ENCODE assay signal across 15 mouse cellular contexts in genomic region chr5:74794726-74795125, GRCm38 (mm10).
A peak's percentile ranks its signal among the peaks of the same experiment; 100 is the strongest.
DNase-seq lines count a peak whose midpoint lies in the region; ATAC-seq and TF ChIP-seq lines count a peak whose summit lies in the region.
"Had no signal": no experiment of that assay in that cellular context is flagged by ENCODE, and none has a peak within 500 bp of the region (broad histone marks: within the 10 kb centered on the region; RNA-seq: fewer than 3 reads in every experiment).

No protein-coding gene starts in this region.

- DNase-seq in adrenal gland, adult 18-20 months (ENCODE audit: low spot score in 2 of 2): peak; percentile 6 to 29
- no peak for DNase-seq in adrenal gland, postnatal 4 days (ENCODE audit: low spot score in 2 of 2)
- DNase-seq in kidney, adult 2 months: peak; percentile 26
- DNase-seq in adipocyte (ENCODE audit: low spot score): peak; percentile 55
- peak; percentile 53 for DNase-seq in gastrocnemius, postnatal 25 days
- no peak for DNase-seq in embryo, embryonic 9.5 days (ENCODE audit: extremely low spot score)
- no peak for DNase-seq in thymus, postnatal 10 days (ENCODE audit: low spot score in 2 of 2)
- DNase-seq: cerebellum, adult 18-20 months; kidney, adult 9 months; retina, postnatal 1 day; right cerebral cortex, postnatal 4 days had no signal

- peaks cover 8% of the 10 kb centered on the region; the same call in 1 of the 2 replicates for H3K4me1 ChIP-seq in kidney, adult 2 months (ENCODE audit: control insufficient read depth, insufficient read depth, low read length)
- peaks cover 15% of the 10 kb centered on the region for H3K4me1 ChIP-seq in kidney, embryonic 14.5 days (ENCODE audit: control insufficient read depth, insufficient read depth, low read length)

- no peak overlapping the region for H3K4me3 ChIP-seq in kidney, adult 2 months (ENCODE audit: insufficient read depth, low read depth, low read length)
- no peak overlapping the region for H3K4me3 ChIP-seq in kidney, embryonic 14.5 days (ENCODE audit: low read length)
- H3K4me3 ChIP-seq: liver, embryonic 15.5 days; neural tube, embryonic 12.5 days had no signal

- ATAC-seq in kidney, embryonic 14.5 days (ENCODE audit: low FRiP score, low TSS enrichment): no peak

- H3K9me3 ChIP-seq in kidney, embryonic 14.5 days (ENCODE audit: control insufficient read depth, low read length): no peaks in the 10 kb centered on the region; the same call in 1 of the 2 replicates
- H3K9me3 ChIP-seq: liver, embryonic 15.5 days; neural tube, embryonic 12.5 days had no signal

- H3K36me3 ChIP-seq in kidney, adult 2 months (ENCODE audit: control insufficient read depth, insufficient read depth, low read length): no peaks in the 10 kb centered on the region
- no peaks in the 10 kb centered on the region for H3K36me3 ChIP-seq in kidney, embryonic 14.5 days (ENCODE audit: control insufficient read depth, insufficient read depth, low read length)
- H3K36me3 ChIP-seq: liver, embryonic 15.5 days; neural tube, embryonic 12.5 days had no signal

- H3K27me3 ChIP-seq in kidney, adult 2 months (replicated peaks; ENCODE audit: control insufficient read depth, insufficient read depth, low read length): no peaks in the 10 kb centered on the region
- H3K27me3 ChIP-seq in kidney, embryonic 14.5 days (ENCODE audit: control insufficient read depth, insufficient read depth, low read length): no peaks in the 10 kb centered on the region
- H3K27me3 ChIP-seq: CH12.LX; liver, embryonic 15.5 days had no signal

- no peak for TF ChIP-seq POLR2A in kidney, adult 2 months (IDR thresholded peaks at IDR 0.05; ENCODE audit: low read depth, low read length)

- no peak overlapping the region for H3K4me2 ChIP-seq in kidney, embryonic 14.5 days (replicated peaks; ENCODE audit: low read depth, low read length)
- H3K4me2 ChIP-seq: liver, embryonic 15.5 days; neural tube, embryonic 12.5 days had no signal

- peak overlapping the region; percentile 41; the same call in 1 of the 2 replicates for H3K27ac ChIP-seq in kidney, adult 2 months (ENCODE audit: insufficient read depth, low read depth, low read length)
- H3K27ac ChIP-seq in kidney, embryonic 14.5 days (ENCODE audit: low read depth, low read length): no peak overlapping the region
- H3K27ac ChIP-seq: liver, embryonic 15.5 days; neural tube, embryonic 12.5 days had no signal

- TF ChIP-seq CTCF in kidney, adult 2 months (conservative IDR thresholded peaks at IDR 0.05; ENCODE audit: insufficient read depth, insufficient read length, low read depth, low read length): no peak

- H3K9ac ChIP-seq in kidney, embryonic 14.5 days (ENCODE audit: low read depth, low read length): no peak overlapping the region
- H3K9ac ChIP-seq: liver, embryonic 15.5 days; neural tube, embryonic 12.5 days had no signal

- 75% methylated on average over 4 of the region's 4 CpGs for WGBS in kidney, adult 2 months
- 57% methylated on average over 4 of the region's 4 CpGs for WGBS in kidney, embryonic 14.5 days

Comparison
In these comparisons a context has a peak if more than half of its experiments do, and no peak if none do; other contexts are left out.
1. DNase-seq: peak in adrenal gland, adult 18-20 months (2 of 2), kidney, adult 2 months (single experiment), adipocyte (single experiment) and gastrocnemius, postnatal 25 days (single experiment); none in adrenal gland, postnatal 4 days (0 of 2), embryo, embryonic 9.5 days (single experiment) and thymus, postnatal 10 days (0 of 2).